Mouse (Mus musculus) c-Kit-positive CD71-positive TER-119-negative erythroid progenitor cells, embryonic 14.5 days (primary cell): ENCODE measurements at regions not wholly inside any gene's neighbourhood (a gene's known extent, or its start where the extent isn't known, plus 50 kb on each side); places are given as distances from the start of the nearest gene placed in this dataset.

Experiments used
- DNase-seq: peaks from one replicate; pipeline ENCODE4 v3.0.0-alpha.2; 2013; ENCODE audit warnings: low read depth

- DNase-seq = no peak
Observed at GRCm38 (mm10) chr7:64058282-64058872, 95.3 kb upstream of the Trpm1 start.

DNA sequence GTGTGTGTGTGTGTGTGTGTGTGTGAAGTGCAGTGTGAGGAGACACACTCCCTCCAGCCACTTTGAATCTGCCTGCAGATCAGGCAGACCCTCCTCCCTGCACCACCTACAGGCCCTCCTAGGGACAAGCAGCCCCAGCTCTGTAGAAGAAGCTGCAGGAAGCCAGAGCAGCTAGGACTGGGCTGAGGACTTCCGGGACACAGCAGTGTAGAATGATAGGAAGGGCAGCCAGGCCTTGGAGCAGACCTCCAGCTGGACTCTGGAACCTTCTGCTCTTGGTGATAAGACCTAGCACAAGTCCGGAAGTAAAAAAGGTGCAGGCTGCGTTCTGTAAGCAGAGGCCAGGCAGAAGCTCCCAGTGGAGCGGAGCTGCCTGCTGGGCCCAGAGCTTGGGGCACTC, 95.8 kb upstream of the Trpm1 start:
- peak; percentile 72 for DNase-seq

- DNase-seq = no peak
Observed at GRCm38 (mm10) chr7:64056498-64056897, 97.1 kb upstream of the Trpm1 start.

DNA sequence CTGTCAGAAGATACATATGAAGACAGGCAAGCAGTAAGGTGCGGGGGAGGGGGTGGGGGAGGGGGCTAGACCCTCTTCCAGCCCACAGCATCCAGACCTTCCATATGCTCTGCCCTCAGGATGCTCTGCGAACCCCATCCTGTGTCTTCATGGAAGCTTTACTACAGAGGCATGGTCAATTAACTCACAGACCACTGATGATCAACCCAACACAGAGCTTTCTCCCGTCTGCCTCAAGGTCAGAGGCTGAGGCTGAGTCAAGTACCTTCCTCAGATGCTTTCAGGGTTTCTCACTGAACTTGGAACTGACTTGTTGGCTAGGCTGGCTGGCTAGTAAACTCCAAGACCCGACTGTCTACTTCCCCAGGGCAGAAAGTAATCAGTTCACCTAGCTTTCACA, 98.6 kb upstream of the Trpm1 start:
- no peak for DNase-seq

DNA sequence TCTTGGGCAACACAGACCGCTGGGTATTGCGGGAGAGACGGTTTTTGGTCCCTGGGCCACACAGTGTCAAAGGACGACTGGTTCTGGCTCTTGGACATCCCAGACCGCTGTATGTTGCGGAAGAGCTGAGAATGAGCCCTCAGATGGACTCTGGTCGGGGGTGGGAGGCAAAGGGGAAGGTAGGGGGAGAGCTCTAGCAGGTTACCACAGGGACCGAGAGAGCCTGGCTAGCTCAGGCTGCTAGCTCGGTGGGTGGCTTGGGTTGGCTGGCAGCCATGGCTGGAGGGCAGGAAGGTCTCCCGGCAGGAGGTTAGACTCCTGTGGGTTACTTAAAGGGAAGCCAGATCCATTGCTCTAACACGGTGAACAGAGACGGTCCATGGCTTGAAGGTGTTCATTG, 99.9 kb upstream of the Trpm1 start:
- no peak for DNase-seq

DNA sequence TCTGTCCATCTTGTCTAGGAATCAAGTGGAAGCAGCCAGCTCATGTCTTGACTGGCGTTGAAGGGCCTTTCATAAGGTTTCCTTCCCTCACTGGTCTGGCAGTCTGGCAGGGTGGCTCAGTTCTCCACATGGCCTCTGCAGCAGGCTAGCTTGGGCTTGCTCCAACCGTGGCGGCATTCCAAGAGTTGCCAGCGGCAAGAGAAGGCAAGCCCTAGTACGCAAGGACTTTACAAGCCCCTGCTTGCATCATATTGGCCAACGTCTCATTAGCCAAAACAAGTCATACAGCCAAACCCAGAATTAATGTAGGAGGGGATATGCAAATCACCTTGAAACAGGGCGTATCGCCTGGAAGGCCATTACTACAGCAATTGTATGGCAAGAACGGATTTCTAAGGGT, 101.2 kb upstream of the Trpm1 start:
- no peak for DNase-seq

DNA sequence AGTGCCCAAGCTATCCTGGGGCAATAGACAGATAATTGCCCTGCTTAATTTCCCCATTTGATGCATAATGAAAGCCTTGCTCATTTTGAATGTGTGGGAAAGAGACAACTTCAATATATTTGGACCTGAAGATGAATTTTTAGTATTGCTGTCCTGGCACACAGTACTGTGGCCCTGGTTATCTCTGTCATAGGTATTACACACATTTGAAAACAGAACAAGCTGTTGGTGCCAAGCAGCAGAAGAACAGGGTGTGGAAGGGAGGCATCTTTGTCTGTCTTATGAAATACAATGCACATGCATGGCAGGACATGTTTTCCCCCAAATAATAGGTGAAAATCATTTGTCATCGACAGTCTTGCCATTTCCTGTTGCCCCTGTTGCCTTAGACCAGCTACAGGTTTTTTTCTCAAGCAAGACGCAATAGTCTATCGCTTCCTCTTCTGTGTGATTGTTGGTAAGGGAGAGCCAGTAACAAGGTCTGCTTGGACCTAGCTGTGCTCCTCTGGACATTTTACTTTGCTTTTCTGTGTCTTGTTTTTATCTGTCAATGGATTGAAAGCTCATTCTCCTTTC, 102.7 kb upstream of the Trpm1 start:
- DNase-seq = no peak

- DNase-seq = no peak
Observed at GRCm38 (mm10) chr7:64050246-64050645, 103.4 kb upstream of the Trpm1 start.

DNA sequence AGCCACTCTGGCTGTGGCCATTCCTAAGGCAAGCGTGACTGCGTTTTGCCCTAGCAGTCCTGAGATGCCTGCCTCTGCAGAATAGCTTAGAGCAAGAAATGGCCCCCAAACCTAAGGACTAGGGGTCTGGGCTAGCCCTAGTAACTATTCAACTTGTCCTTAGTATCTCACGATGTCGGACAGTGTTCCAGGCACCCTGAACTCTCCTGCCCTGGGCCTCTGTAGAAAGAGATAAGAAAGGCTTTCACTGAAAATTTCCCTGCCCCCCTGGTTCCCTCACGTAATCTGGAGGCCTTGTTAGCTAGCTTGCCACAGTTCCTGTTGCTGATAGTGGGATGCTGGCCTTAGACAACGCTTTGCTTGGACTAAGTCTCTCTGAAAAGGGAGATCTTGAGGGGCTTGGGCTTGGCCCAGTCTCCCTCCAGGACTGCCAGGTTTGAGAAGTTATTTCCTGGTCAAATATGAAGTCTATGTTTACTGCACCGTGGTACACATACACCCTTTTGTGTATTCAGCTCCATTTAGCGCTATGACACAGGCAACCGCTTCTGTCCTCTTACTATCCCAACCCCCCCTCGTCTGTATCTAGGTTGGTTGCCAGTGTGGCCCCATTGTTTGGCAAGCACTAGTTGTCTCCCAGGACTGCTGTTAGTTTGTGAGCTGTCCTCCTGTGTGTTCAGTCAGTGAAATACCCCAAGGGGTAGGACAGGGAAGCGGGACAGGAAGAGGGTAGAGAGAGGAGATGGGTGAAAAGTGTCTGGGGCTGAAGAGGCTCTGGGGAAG, 104.3 kb upstream of the Trpm1 start:
- DNase-seq = peak; percentile 92

DNA sequence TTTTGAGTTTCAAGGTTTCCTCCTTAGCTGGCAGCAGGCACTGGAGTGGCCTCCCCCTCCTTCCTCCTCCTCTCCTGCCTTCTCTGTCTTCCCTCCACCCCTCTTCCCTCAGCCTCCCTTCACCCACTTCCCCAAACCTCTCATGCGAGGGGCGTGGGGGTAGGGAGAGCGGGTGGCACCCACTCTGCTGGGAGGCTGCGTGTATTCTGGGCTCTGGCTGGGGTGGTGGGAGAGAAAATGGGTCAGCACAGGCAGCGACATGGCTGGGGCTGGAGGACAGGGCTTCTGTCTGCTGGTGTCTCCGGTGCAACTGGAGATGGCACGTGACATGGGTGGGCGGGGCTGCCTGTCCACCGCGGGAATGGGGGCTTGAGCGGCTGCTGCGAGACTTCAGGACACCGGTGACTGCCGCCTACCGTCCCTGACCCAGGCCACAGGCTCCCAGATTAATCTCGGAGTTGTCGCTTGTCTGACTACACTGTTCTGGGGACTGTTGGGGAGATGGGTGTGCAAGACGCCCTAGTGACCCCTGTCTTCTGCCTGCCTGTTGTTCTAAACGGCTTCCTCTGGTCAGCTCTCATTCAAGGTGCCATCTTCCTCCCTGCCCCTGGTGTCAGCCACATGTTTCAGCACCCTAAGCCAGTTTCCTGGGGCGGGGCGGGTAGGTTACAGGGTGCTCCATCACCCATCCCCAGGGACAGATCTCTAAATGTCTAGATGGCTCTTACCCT, 105.0 kb upstream of the Trpm1 start:
- no peak for DNase-seq

DNA sequence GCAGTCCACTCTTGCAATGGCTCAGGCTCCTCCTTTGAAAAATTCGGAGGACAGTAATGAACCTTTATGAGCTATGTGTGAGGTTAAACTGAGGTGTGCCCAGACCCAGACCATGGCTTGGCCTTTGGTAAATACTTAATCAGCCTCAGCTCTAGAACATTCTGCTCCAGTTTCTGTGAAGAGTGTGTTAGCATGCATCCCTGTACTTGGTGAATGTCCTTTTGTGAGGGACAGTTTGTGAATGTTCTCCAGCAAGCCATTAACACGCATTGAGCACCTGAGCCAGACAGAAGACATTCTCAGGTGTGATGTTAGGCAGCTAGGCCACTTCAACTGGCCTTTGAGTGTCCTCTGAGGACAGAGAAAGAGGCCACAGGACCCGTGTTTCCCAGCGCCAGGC, 105.8 kb upstream of the Trpm1 start:
- no peak for DNase-seq

DNA sequence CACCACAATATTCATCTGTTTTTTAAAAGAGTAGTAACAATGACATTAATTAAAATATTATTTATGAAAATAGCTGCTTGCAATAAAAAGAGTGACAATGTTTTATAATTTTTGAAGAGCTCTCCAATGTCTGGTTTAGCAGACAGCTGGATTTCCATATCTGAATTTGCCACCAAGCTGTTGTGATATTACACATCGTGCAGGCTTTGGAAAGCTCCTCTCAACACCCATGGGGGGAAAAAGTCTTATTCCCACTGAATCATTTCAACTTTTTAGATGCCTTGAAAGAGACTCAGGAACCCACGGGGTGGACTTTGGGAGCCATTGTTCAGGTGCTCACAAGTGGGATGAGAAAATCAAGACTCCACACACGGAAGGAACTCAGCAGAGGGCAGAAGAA, 106.6 kb upstream of the Klf13 start:
- DNase-seq = no peak

GRCm38 (mm10) chr7:64042978-64043377, 104.3 kb upstream of the Klf13 start:
- no peak for DNase-seq

DNA sequence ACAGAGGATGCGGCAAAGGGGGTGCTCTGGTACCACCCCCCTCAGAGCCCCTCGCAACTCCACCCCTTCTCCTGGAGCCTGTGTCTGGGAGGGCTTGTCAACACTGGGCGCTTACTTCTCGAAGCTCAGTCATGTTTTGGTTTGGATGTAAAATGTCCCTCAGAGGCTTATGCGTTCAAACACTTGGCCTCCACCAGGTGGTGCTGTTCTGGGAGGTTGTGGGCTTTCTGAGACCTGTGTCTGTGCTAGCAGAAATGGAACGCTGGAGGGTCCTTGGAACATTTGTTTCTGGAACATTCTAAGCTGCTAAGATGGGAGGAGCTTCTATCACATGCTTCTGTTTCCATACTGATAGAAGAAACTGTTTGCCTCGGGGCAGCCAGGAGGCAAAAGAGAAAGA, 102.6 kb upstream of the Klf13 start:
- no peak for DNase-seq

DNA sequence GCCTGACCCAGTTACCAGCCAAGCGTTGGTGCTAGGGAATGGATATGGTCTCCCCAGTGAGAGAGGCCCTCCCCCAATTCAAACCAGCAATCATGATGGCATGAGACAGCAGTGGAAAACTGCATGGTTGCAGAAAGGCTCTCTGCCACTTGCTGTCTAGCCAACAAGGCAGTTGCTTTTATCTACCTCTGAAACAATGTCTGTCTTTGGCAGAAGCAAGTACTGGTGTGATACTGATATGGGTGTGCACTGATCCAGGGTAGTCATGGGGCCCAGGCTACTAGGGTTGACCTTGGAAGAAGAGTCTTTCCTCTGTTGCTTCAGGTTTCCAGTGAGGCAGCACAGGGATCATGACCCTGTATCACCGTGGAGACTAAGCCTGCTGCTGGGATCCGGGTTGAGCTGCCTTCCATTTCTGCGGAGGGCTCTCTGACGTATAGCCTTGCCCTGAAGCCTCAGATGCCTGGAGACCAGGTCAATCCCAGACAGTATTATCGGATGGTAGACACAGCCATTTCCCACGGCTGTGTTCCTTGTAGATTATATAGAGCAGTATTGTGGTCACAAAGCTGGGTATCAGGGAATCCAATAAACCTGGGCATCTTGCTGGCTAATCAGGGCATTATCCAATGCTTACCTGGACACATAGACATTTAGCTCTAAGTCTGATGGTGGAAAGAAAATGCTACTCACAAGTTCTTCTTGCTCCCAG, 101.5 kb upstream of the Klf13 start:
- no peak for DNase-seq

DNA sequence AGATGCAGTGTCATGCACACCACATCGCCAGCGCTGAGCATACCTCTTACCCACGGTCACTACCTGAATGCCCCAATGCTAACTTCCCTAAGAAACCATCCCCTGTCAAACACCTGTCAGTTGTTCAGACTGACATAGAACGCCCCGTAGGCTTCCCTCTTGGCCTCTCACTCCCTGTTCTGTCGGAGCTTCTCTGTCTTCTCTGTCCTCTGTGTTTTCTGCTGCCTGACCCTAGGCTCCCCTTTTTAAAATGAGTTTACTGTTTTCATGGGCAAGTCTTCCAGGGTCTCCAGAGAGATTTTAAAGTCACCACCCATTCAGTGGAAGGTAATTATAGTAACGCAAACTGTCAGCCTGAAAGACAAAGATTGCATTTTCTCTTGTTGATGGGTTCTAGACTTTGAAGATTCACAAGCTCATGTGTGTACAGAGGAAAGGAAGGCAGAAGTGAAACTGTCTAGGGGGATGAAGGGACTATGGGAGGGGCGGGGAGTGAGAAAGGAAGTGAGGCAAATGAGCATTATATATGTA, 99.1 kb upstream of the Klf13 start:
- DNase-seq = no peak

DNA sequence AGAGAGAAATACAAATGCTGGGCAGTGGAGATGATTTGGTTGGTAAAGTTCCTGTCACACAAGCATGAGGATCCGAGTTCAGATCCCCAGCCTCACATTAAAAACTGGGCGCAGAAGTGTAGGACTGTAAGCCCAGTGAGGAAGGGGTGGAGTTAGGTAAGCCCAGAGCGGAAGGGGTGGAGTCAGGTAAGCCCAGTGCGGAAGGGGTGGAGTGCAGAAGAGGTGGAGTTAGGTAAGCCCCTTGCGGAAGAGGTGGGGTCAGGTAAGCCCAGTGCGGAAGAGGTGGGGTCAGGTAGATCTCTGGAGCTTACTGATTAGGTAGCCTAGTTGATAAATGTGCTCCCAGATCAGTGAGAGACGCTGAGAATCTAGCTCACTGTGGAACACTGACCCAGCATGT, 97.4 kb upstream of the Klf13 start:
- no peak for DNase-seq

DNA sequence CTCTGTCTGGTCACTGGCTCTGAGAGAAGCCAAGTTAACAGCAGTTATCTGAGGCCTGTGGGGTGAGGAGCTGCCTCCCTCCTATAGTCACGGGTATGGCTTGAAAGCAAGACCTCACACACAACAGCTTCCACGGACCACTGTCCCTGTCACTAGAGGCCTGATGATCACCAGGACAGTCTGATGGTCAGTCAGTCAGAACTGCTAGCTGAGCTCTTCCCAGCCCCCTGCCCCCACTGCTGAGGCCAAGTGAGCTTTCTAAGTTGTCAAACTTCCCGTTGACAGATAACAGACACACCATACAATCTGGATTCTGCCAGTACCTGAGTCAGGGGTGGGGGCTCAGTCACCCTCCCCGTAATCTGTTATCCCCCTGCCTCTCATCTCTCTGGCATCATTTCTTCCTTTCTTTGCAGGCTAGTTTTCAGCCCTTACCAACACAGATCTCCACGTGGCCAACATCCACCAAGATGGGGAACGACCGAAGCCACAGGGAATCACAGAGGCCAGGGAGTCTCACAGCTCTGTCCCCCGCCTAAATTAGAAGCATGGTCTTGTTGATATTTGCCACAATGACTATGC, 96.4 kb upstream of the Klf13 start:
- DNase-seq = no peak

DNA sequence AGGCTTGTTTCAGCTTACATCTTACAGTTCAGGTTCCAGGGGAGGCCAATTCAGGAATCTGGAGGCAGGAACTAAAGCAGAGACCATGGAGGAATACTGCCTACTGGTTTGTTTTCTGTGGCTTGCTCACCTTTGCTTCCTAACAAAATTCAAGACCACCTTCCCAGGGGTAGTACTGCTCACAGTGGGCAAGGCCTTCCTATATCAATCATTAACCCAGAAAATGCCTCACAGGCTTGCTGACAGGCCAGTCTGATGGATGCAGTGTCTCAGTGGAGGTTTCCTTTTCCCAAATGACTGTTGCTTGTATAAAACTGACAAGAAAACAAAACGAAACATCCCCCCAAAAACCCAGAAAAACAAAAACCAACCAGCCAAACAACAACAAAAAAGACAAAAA, 95.8 kb upstream of the Klf13 start:
- DNase-seq = no peak

DNA sequence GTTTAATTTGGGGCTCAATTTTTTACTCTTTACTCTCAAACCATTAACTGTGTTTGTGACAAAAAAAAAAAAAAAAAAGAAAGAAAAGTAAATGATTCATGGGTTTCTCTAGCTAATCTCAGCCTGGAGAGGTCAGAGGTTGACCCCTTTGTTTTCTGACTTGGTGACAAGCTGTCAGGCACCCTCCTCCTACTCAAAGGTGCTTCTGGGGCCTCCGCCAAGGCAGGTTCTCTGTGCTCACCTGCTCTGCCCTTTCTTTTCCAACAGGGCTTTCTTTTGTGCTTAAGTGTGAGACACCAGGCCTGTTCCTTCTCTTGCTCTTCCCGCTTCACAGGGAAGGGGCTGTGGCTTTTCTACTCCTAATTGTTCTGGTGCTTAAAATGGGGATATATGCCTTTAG, 94.7 kb upstream of the Klf13 start:
- DNase-seq = no peak

DNA sequence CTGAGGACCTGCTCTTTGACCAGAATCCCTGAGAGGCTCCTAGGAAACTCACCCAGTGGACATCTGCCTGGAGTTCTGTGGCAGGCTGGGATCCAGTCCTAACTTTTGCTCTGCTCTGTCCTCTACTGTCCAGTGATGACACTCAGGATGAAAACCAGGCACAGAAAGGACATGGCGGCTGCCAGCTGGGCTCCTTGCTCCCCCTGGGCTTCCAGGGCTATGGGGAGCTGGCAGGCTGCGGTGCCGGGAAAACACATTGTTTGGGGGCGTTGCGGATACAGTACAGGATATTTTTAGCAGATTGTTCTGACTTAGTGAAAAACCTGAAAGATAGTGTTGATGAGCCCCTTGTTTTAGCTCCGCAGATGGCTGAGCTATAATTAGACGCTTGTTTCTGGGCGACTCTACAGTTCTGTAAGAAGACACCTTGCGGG, 94.2 kb upstream of the Klf13 start:
- no peak for DNase-seq

GRCm38 (mm10) chr7:64030650-64031049, 91.9 kb upstream of the Klf13 start:
- DNase-seq = no peak
